Mouse (Mus musculus): ENCODE data around the gene Tex21. TPM values are rescaled to one million over a fixed set of nuclear protein-coding genes. Genes with fewer than 3 reads are reported as not detected.

Gene Tex21
- polyA plus RNA-seq, 1 experiment: not detected

Other genes with a start within 250 kb of the Tex21 start
- gene Esr2, start 69.5 kb downstream of the Tex21 start, polyA plus RNA-seq (2012; rRNA removed): 0.02 and 0.04 TPM in 2 replicates
- 23.4 and 31.5 TPM in 2 replicates for gene Mthfd1, start 8.6 kb upstream of the Tex21 start, polyA plus RNA-seq (2012; rRNA removed)
- 0.06 and 0.08 TPM in 2 replicates for gene Akap5, start 78.1 kb upstream of the Tex21 start, polyA plus RNA-seq (2012; rRNA removed)
- gene Zbtb25, start 122.9 kb upstream of the Tex21 start, polyA plus RNA-seq (2012; rRNA removed): 3.7 and 4.6 TPM in 2 replicates
- gene Zbtb1, start 123.5 kb upstream of the Tex21 start, polyA plus RNA-seq (2012; rRNA removed): 0.83 and 1.5 TPM in 2 replicates
- 12.9 and 17.3 TPM in 2 replicates for gene Hspa2, start 157.4 kb upstream of the Tex21 start, polyA plus RNA-seq (2012; rRNA removed)
- gene Ppp1r36, start 170.8 kb upstream of the Tex21 start, polyA plus RNA-seq (2012; rRNA removed): not detected in 2 replicates

All from large intestine, adult 2 months (tissue).